Mouse (Mus musculus) neural tube, embryonic 14.5 days (tissue): ENCODE measurements around the gene Fbn1. TPM values are rescaled to one million over a fixed set of nuclear protein-coding genes. Genes with fewer than 3 reads are reported as not detected.

ENCODE experiments used
- ATAC-seq: fragments of 200-750 bp; cut with Nextera tagmentation; 2 replicates; pipeline ENCODE4 v1.8.0; 2017; ENCODE audit warnings: low read depth, mild to moderate bottlenecking, moderate TSS enrichment, moderate library complexity
- H3K27ac ChIP-seq: fragments of 300-500 bp; sonication (generic); 2 replicates; pipeline ENCODE4 v1.5.1; 2014; ENCODE audit warnings: low read depth, mild to moderate bottlenecking, control low read depth, low read length, moderate library complexity, mixed read lengths
- H3K27me3 ChIP-seq: fragments of 300-500 bp; sonication (generic); 2 replicates; pipeline ENCODE4 v1.6.1; 2014; ENCODE audit warnings: low read length; ENCODE audit not compliant: control insufficient read depth, insufficient read depth
- H3K36me3 ChIP-seq: fragments of 300-500 bp; sonication (generic); 2 replicates; pipeline ENCODE4 v1.6.1; 2014; ENCODE audit warnings: low read length, mixed read lengths; ENCODE audit not compliant: control insufficient read depth, insufficient read depth
- H3K4me1 ChIP-seq: fragments of 300-500 bp; sonication (generic); 2 replicates; pipeline ENCODE4 v1.6.1; 2014; ENCODE audit warnings: low read length; ENCODE audit not compliant: control insufficient read depth, insufficient read depth
- H3K4me2 ChIP-seq: fragments of 300-500 bp; sonication (generic); 2 replicates; pipeline ENCODE4 v1.6.1; 2014; ENCODE audit warnings: mild to moderate bottlenecking, low read depth, low read length, control low read depth
- H3K4me3 ChIP-seq: fragments of 300-500 bp; sonication (generic); 2 replicates; pipeline ENCODE4 v1.5.1; 2014; ENCODE audit warnings: low read depth, low read length, control low read depth, mixed read lengths
- H3K9ac ChIP-seq: fragments of 300-500 bp; sonication (generic); replicated peaks from 2 replicates; pipeline ENCODE4 v1.6.1; 2014; ENCODE audit warnings: low read depth, mild to moderate bottlenecking, control low read depth, low read length, mixed read lengths
- H3K9me3 ChIP-seq: fragments of 300-500 bp; sonication (generic); 2 replicates; pipeline ENCODE4 v1.6.1; 2016; ENCODE audit warnings: low read length; ENCODE audit not compliant: control insufficient read depth
- WGBS: fragments of 180-500 bp; shearing (Covaris S2); extraction: QIAGEN DNeasy Blood & Tissue Kit; methylation state at CpG from one replicate; pipeline ENCODE4 v1.1.7; 2014; 5-methylcytosine and 5-hydroxymethylcytosine counted together
- polyA plus RNA-seq: library from polyadenylated mRNA; unstranded; fragments of >200 nt; fragmentation: Nextera tagmentation; extraction: Ambion mirVana; gene quantifications from 2 replicates; pipeline ENCODE4 v1.2.1, GENCODE M21; 2014

Fbn1 gene
- polyA plus RNA-seq, 1 experiment from 2014 or later: 1.8 TPM

GRCm38 (mm10) chr2:125380086-125380485 lies 127.7 kb downstream of the Fbn1 start:
- no peaks in the 10 kb centered on the region for H3K9me3 ChIP-seq
- H3K36me3 ChIP-seq: no peaks in the 10 kb centered on the region
- WGBS: 90% methylated on average over 2 of the region's 2 CpGs
- no peaks in the 10 kb centered on the region for H3K27me3 ChIP-seq
- H3K4me2 ChIP-seq: no peak overlapping the region
- H3K4me1 ChIP-seq: no peaks in the 10 kb centered on the region
- ATAC-seq: no peak
- H3K9ac ChIP-seq: no peak overlapping the region
- H3K27ac ChIP-seq: no peak overlapping the region
- no peak overlapping the region for H3K4me3 ChIP-seq

GRCm38 (mm10) chr2:125379206-125379605 lies 128.6 kb downstream of the Fbn1 start:
- Histone ChIP-seq H3K9me3 (no peaks in the 10 kb centered on the region), H3K27me3 (no peaks in the 10 kb centered on the region), H3K9ac (no peak overlapping the region), H3K27ac (no peak overlapping the region), H3K36me3 (no peaks in the 10 kb centered on the region), H3K4me2 (no peak overlapping the region), H3K4me1 (no peaks in the 10 kb centered on the region), H3K4me3 (no peak overlapping the region)
- no peak for ATAC-seq
- 85% methylated on average over 2 of the region's 2 CpGs for WGBS

- no peak overlapping the region for H3K27ac ChIP-seq
- no peaks in the 10 kb centered on the region for H3K27me3 ChIP-seq
- no peak overlapping the region for H3K9ac ChIP-seq
- H3K36me3 ChIP-seq: no peaks in the 10 kb centered on the region
- no peaks in the 10 kb centered on the region for H3K9me3 ChIP-seq
- no peak overlapping the region for H3K4me3 ChIP-seq
- ATAC-seq: no peak
- H3K4me1 ChIP-seq: no peaks in the 10 kb centered on the region
- WGBS: 86% methylated on average over 5 of the region's 5 CpGs
- no peak overlapping the region for H3K4me2 ChIP-seq
These were observed 131.9 kb downstream of the Fbn1 start for GRCm38 (mm10) chr2:125375926-125376325.

- 80% methylated on average over 10 of the region's 10 CpGs for WGBS
These were observed 132.5 kb downstream of the Fbn1 start for GRCm38 (mm10) chr2:125375301-125375700.

GRCm38 (mm10) chr2:125369666-125370065 lies 138.1 kb downstream of the Fbn1 start:
- Histone ChIP-seq H3K27me3 (no peaks in the 10 kb centered on the region), H3K4me1 (no peaks in the 10 kb centered on the region), H3K27ac (no peak overlapping the region), H3K36me3 (no peaks in the 10 kb centered on the region), H3K9ac (no peak overlapping the region), H3K4me2 (no peak overlapping the region), H3K4me3 (no peak overlapping the region), H3K9me3 (no peaks in the 10 kb centered on the region)
- ATAC-seq: no peak
- WGBS: 94% methylated on average over 8 of the region's 8 CpGs

More at GRCm38 (mm10) chr2:125375301-125375700, 132.5 kb downstream of the Fbn1 start:
- no peak for ATAC-seq
- Histone ChIP-seq H3K9ac (no peak overlapping the region), H3K4me2 (no peak overlapping the region), H3K4me3 (no peak overlapping the region), H3K36me3 (no peaks in the 10 kb centered on the region), H3K27me3 (no peaks in the 10 kb centered on the region), H3K9me3 (no peaks in the 10 kb centered on the region), H3K4me1 (no peaks in the 10 kb centered on the region), H3K27ac (no peak overlapping the region)

GRCm38 (mm10) chr2:125368616-125369015 lies 139.2 kb downstream of the Fbn1 start:
- no peak overlapping the region for H3K9ac ChIP-seq

GRCm38 (mm10) chr2:125361661-125362060 lies 146.1 kb downstream of the Fbn1 start:
- Histone ChIP-seq H3K27me3 (no peaks in the 10 kb centered on the region), H3K4me2 (no peak overlapping the region), H3K9me3 (no peaks in the 10 kb centered on the region), H3K36me3 (no peaks in the 10 kb centered on the region), H3K4me1 (no peaks in the 10 kb centered on the region), H3K4me3 (no peak overlapping the region), H3K9ac (no peak overlapping the region), H3K27ac (no peak overlapping the region)
- no peak for ATAC-seq
- WGBS: 80% methylated on average over 4 of the region's 4 CpGs

More at GRCm38 (mm10) chr2:125368616-125369015, 139.2 kb downstream of the Fbn1 start:
- no peaks in the 10 kb centered on the region for H3K27me3 ChIP-seq
- 78% methylated on average over 4 of the region's 4 CpGs for WGBS
- no peaks in the 10 kb centered on the region for H3K36me3 ChIP-seq
- no peaks in the 10 kb centered on the region for H3K9me3 ChIP-seq
- H3K4me2 ChIP-seq: no peak overlapping the region
- no peak for ATAC-seq
- no peak overlapping the region for H3K27ac ChIP-seq
- H3K4me3 ChIP-seq: no peak overlapping the region
- H3K4me1 ChIP-seq: no peaks in the 10 kb centered on the region

- ATAC-seq: no peak
- 76% methylated on average over 3 of the region's 3 CpGs for WGBS
- H3K27ac ChIP-seq: no peak overlapping the region
These were observed 151.3 kb downstream of the Fbn1 start for GRCm38 (mm10) chr2:125356486-125356885.

GRCm38 (mm10) chr2:125356068-125356467 lies 151.7 kb downstream of the Fbn1 start:
- Histone ChIP-seq H3K9me3 (no peaks in the 10 kb centered on the region), H3K9ac (no peak overlapping the region), H3K4me2 (no peak overlapping the region), H3K27ac (no peak overlapping the region), H3K4me3 (no peak overlapping the region), H3K36me3 (no peaks in the 10 kb centered on the region), H3K27me3 (no peaks in the 10 kb centered on the region), H3K4me1 (no peaks in the 10 kb centered on the region)
- 92% methylated on average over 5 of the region's 5 CpGs for WGBS
- ATAC-seq: no peak

More at GRCm38 (mm10) chr2:125356486-125356885, 151.3 kb downstream of the Fbn1 start:
- Histone ChIP-seq H3K4me1 (no peaks in the 10 kb centered on the region), H3K4me2 (no peak overlapping the region), H3K4me3 (no peak overlapping the region), H3K9me3 (no peaks in the 10 kb centered on the region), H3K9ac (no peak overlapping the region), H3K27me3 (no peaks in the 10 kb centered on the region), H3K36me3 (no peaks in the 10 kb centered on the region)
